In the genomic region with DNA sequence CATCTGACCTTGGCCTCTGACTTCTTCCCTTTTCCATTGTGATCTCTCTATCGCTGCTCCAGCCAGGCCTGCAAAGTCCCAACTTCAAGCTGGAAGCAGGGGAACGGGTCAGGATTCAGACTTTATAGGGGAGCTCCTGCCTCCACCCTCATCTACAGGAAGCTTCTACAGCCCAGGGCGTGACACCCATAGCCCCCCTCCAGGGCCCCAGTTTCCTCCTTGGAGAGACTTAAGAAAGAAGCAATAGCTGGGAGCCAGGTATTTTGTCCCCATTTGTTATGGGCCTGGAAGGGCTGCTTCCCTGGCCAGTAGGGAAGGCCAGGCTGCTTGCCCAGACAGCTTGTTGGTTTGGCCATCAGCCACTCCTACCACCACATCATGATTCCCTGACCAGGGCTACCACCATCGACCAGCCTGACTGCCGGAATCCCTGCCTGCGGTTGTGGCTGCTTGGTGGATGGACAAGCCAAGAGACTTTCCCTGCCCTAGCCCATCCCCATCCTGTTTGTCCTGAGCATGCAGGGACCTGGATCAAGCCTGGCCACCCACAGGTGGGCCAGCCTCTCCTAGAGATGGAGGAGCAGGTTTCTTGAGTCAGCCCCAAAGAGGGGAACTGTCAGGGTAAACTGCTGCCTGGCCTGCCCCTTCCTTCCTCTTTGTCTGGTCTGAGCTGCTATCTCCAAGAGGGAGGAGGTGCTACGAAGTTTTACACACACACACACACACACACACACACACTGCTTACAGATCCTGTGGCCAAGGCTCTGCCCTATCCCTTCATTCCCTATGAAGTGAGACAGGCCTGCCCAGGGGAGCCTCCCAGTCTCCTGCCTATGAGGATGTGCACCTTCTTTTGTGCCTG, we compare ENCODE assay signal across 8 mouse cellular contexts. TPM values are rescaled to one million over a fixed set of nuclear protein-coding genes. Genes with fewer than 3 reads are reported as not detected.
DNase-seq lines count a peak whose midpoint lies in the region; ATAC-seq and TF ChIP-seq lines count a peak whose summit lies in the region.

No protein-coding gene starts in this region.

- no peaks in the 10 kb centered on the region for H3K9me3 ChIP-seq in heart, embryonic 11.5 days (replicated peaks; ENCODE audit: control insufficient read depth, low read length)
- no peaks in the 10 kb centered on the region for H3K9me3 ChIP-seq in G1E (replicated peaks)
- no peaks in the 10 kb centered on the region for H3K9me3 ChIP-seq in embryonic facial prominence, embryonic 11.5 days (replicated peaks; ENCODE audit: control insufficient read depth, low read length)
- no peaks in the 10 kb centered on the region for H3K9me3 ChIP-seq in hindbrain, embryonic 16.5 days (ENCODE audit: control insufficient read depth, low read length)

- no peak for TF ChIP-seq CTCF in G1E (IDR thresholded peaks at IDR 0.05; ENCODE audit: low read depth, low read length)

- no peaks in the 10 kb centered on the region for H3K27me3 ChIP-seq in heart, embryonic 11.5 days (ENCODE audit: control insufficient read depth, insufficient read depth, low read length)
- no peaks in the 10 kb centered on the region for H3K27me3 ChIP-seq in G1E (ENCODE audit: insufficient read depth, low read length)
- H3K27me3 ChIP-seq in embryonic facial prominence, embryonic 11.5 days (ENCODE audit: control insufficient read depth, insufficient read depth, low read length): no peaks in the 10 kb centered on the region
- no peaks in the 10 kb centered on the region for H3K27me3 ChIP-seq in hindbrain, embryonic 16.5 days (replicated peaks; ENCODE audit: control insufficient read depth, insufficient read depth, low read length)

- 69% methylated on average over 7 of the region's 7 CpGs for WGBS in heart, embryonic 11.5 days (ENCODE audit: insufficient replicate concordance)
- 75% methylated on average over 7 of the region's 7 CpGs for WGBS in embryonic facial prominence, embryonic 11.5 days
- WGBS in hindbrain, embryonic 16.5 days: 76% methylated on average over 7 of the region's 7 CpGs

- intact Hi-C loops in heart, postnatal 25 days (cut with DNase I): loop anchor here (2.0 kb wide), 1 partner anchor 45 kb away; the partner anchor contains the start of gene Glyctk

- DNase-seq in heart, postnatal 25 days (ENCODE audit: low spot score): no peak
- peak; percentile 52 for DNase-seq in G1E (ENCODE audit: low spot score)
- DNase-seq in embryonic facial prominence, embryonic 11.5 days (ENCODE audit: low spot score): no peak
- no peak for DNase-seq in yolk sac, embryonic 10.5 days (ENCODE audit: low spot score)
- DNase-seq in layer of hippocampus, postnatal 25 days (ENCODE audit: extremely low spot score in 1 of 2, low spot score in 1 of 2): no peak

- H3K9ac ChIP-seq in heart, embryonic 11.5 days (ENCODE audit: low read depth, low read length): peak overlapping the region; percentile 54; the same call in 1 of the 2 replicates
- no peak overlapping the region; the same call in 1 of the 2 replicates for H3K9ac ChIP-seq in embryonic facial prominence, embryonic 11.5 days (replicated peaks; ENCODE audit: low read length)
- H3K9ac ChIP-seq in hindbrain, embryonic 16.5 days (ENCODE audit: low read depth, low read length): peak overlapping the region; percentile 79

- H3K4me1 ChIP-seq in heart, embryonic 11.5 days (ENCODE audit: control insufficient read depth, insufficient read depth, low read length): peaks cover 36% of the 10 kb centered on the region
- H3K4me1 ChIP-seq in G1E (ENCODE audit: insufficient read depth, low read depth, low read length): peaks cover 69% of the 10 kb centered on the region
- H3K4me1 ChIP-seq in embryonic facial prominence, embryonic 11.5 days (ENCODE audit: control insufficient read depth, insufficient read depth, low read length): peaks cover 5% of the 10 kb centered on the region
- H3K4me1 ChIP-seq in hindbrain, embryonic 16.5 days (ENCODE audit: control insufficient read depth, insufficient read depth, low read depth, low read length): peaks cover 27% of the 10 kb centered on the region

- no peak for ATAC-seq in heart, embryonic 11.5 days (replicated peaks; ENCODE audit: insufficient number of reproducible peaks, low FRiP score, low TSS enrichment)
- ATAC-seq in G1E (ENCODE audit: extremely low read depth, insufficient number of reproducible peaks, low FRiP score, poor library complexity, severe bottlenecking): no peak
- ATAC-seq in embryonic facial prominence, embryonic 11.5 days (replicated peaks; ENCODE audit: insufficient number of reproducible peaks, low FRiP score, low TSS enrichment, low read depth): no peak
- no peak for ATAC-seq in hindbrain, embryonic 16.5 days
- peak; percentile 38 for ATAC-seq in megakaryocyte progenitor cell, adult 5-6 weeks (replicated peaks; ENCODE audit: poor library complexity)

- peak overlapping the region; percentile 73 for H3K4me2 ChIP-seq in heart, embryonic 11.5 days
- peak overlapping the region; percentile 55; the same call in 1 of the 2 replicates for H3K4me2 ChIP-seq in embryonic facial prominence, embryonic 11.5 days (ENCODE audit: low read depth, low read length)
- peak overlapping the region; percentile 62 for H3K4me2 ChIP-seq in hindbrain, embryonic 16.5 days (ENCODE audit: low read length)

- H3K4me3 ChIP-seq in heart, embryonic 11.5 days (ENCODE audit: low read depth, low read length): peak overlapping the region; percentile 72
- peak overlapping the region; percentile 83; the same call in 1 of the 2 replicates for H3K4me3 ChIP-seq in G1E (ENCODE audit: low read depth, low read length)
- no peak overlapping the region; the same call in 1 of the 2 replicates for H3K4me3 ChIP-seq in embryonic facial prominence, embryonic 11.5 days (ENCODE audit: low read depth, low read length)
- peak overlapping the region; percentile 72 for H3K4me3 ChIP-seq in hindbrain, embryonic 16.5 days (ENCODE audit: low read length)

- 0 out of 2 replicates have a peak, but pooled peaks cover 3% of the 10 kb centered on the region for H3K36me3 ChIP-seq in heart, embryonic 11.5 days (ENCODE audit: control insufficient read depth, insufficient read depth, low read length)
- H3K36me3 ChIP-seq in G1E (replicated peaks): peaks cover 46% of the 10 kb centered on the region
- no peaks in the 10 kb centered on the region; the same call in 1 of the 2 replicates for H3K36me3 ChIP-seq in embryonic facial prominence, embryonic 11.5 days (replicated peaks; ENCODE audit: control insufficient read depth, insufficient read depth, low read depth, low read length)
- 0 out of 2 replicates have a peak, but pooled peaks cover 3% of the 10 kb centered on the region for H3K36me3 ChIP-seq in hindbrain, embryonic 16.5 days (ENCODE audit: control insufficient read depth, insufficient read depth, low read length)

- peak overlapping the region; percentile 57 for H3K27ac ChIP-seq in heart, embryonic 11.5 days (ENCODE audit: low read depth, low read length)
- H3K27ac ChIP-seq in embryonic facial prominence, embryonic 11.5 days (replicated peaks; ENCODE audit: low read depth, low read length): no peak overlapping the region
- H3K27ac ChIP-seq in hindbrain, embryonic 16.5 days (ENCODE audit: low read depth, low read length): 0 out of 2 replicates have a peak overlapping the region, but pooled peaks have one; percentile 2

RNA-seq across cellular contexts. Expression of gene Twf2, which starts 1.3 kb away (rescaled TPM):
- 55.6 and 62.2 TPM in 2 replicates for polyA plus RNA-seq in heart, embryonic 11.5 days (2014; fragmentation: Nextera tagmentation; extraction: Ambion mirVana)
- total RNA-seq in heart, postnatal 25 days (2021): 100 to 1,000 TPM; 160 to 189 TPM
- 13.7 and 17.5 TPM in 2 replicates for total RNA-seq in G1E (2014; fragmentation: Nextera tagmentation)
- 35.7 and 51.5 TPM in 2 replicates for total RNA-seq in G1E (2017)
- 32.3 and 38.6 TPM in 2 replicates for polyA plus RNA-seq in G1E (2012)
- 66.5 and 75.5 TPM in 2 replicates for polyA plus RNA-seq in embryonic facial prominence, embryonic 11.5 days (2014; fragmentation: Nextera tagmentation; extraction: Ambion mirVana)
- 49.9 and 50.3 TPM in 2 replicates for polyA plus RNA-seq in hindbrain, embryonic 16.5 days (2015; fragmentation: Nextera tagmentation; extraction: Ambion mirVana)
- 45.1 and 46.4 TPM in 2 replicates for total RNA-seq in megakaryocyte progenitor cell, adult 5-6 weeks (2015)
- total RNA-seq in megakaryocyte progenitor cell, adult 5-6 weeks (2017): 67.5 and 80.6 TPM in 2 replicates
- 10 to 100 TPM; 52.3 to 57.2 TPM for total RNA-seq in layer of hippocampus, postnatal 25 days (2021)

RNA-seq across cellular contexts. Expression of gene Ppm1m, which starts 4.7 kb away (rescaled TPM):
- polyA plus RNA-seq in heart, embryonic 11.5 days (2014; fragmentation: Nextera tagmentation; extraction: Ambion mirVana): 20.6 and 23.5 TPM in 2 replicates
- 10 to 100 TPM; 10.0 to 12.2 TPM for total RNA-seq in heart, postnatal 25 days (2021)
- total RNA-seq in G1E (2014; fragmentation: Nextera tagmentation) (6.7 and 9.4 TPM in 2 replicates), G1E (2017) (14.4 and 19.1 TPM in 2 replicates)
- 18.5 and 20.9 TPM in 2 replicates for polyA plus RNA-seq in G1E (2012)
- polyA plus RNA-seq in embryonic facial prominence, embryonic 11.5 days (2014; fragmentation: Nextera tagmentation; extraction: Ambion mirVana): 25.8 and 29.1 TPM in 2 replicates
- 20.9 TPM in 2 replicates for polyA plus RNA-seq in hindbrain, embryonic 16.5 days (2015; fragmentation: Nextera tagmentation; extraction: Ambion mirVana)
- 14.3 and 16.9 TPM in 2 replicates for total RNA-seq in megakaryocyte progenitor cell, adult 5-6 weeks (2015)
- total RNA-seq in megakaryocyte progenitor cell, adult 5-6 weeks (2017): 15.5 and 23.7 TPM in 2 replicates
- total RNA-seq in layer of hippocampus, postnatal 25 days (2021): 10 to 100 TPM; 15.6 to 16.6 TPM

RNA-seq across cellular contexts. Expression of gene Tlr9, which starts 18.2 kb away (rescaled TPM):
- polyA plus RNA-seq in heart, embryonic 11.5 days (2014; fragmentation: Nextera tagmentation; extraction: Ambion mirVana): not detected in 2 replicates
- under 1 TPM; 0.52 to 0.64 TPM for total RNA-seq in heart, postnatal 25 days (2021)
- total RNA-seq in G1E (2014; fragmentation: Nextera tagmentation) (not detected in 2 replicates), G1E (2017) (0.06 and 0.27 TPM in 2 replicates)
- polyA plus RNA-seq in G1E (2012): not detected in 2 replicates
- polyA plus RNA-seq in embryonic facial prominence, embryonic 11.5 days (2014; fragmentation: Nextera tagmentation; extraction: Ambion mirVana): not detected in 2 replicates
- polyA plus RNA-seq in hindbrain, embryonic 16.5 days (2015; fragmentation: Nextera tagmentation; extraction: Ambion mirVana): 0.04 and 0.09 TPM in 2 replicates
- total RNA-seq in megakaryocyte progenitor cell, adult 5-6 weeks (2015): 2.2 and 4.5 TPM in 2 replicates
- total RNA-seq in megakaryocyte progenitor cell, adult 5-6 weeks (2017): 0.37 and 0.46 TPM in 2 replicates
- 1 to 10 TPM; 1.2 to 1.5 TPM for total RNA-seq in layer of hippocampus, postnatal 25 days (2021)

RNA-seq across cellular contexts. Expression of gene Wdr82, which starts 33.5 kb away (rescaled TPM):
- polyA plus RNA-seq in heart, embryonic 11.5 days (2014; fragmentation: Nextera tagmentation; extraction: Ambion mirVana): 22.7 and 24.4 TPM in 2 replicates
- total RNA-seq in heart, postnatal 25 days (2021): 10 to 100 TPM; 42.6 to 45.8 TPM
- total RNA-seq in G1E (2014; fragmentation: Nextera tagmentation) (103 and 116 TPM in 2 replicates), G1E (2017) (92.0 and 95.4 TPM in 2 replicates)
- polyA plus RNA-seq in G1E (2012): 15.1 and 20.0 TPM in 2 replicates
- 32.9 and 33.0 TPM in 2 replicates for polyA plus RNA-seq in embryonic facial prominence, embryonic 11.5 days (2014; fragmentation: Nextera tagmentation; extraction: Ambion mirVana)
- 26.7 and 30.6 TPM in 2 replicates for polyA plus RNA-seq in hindbrain, embryonic 16.5 days (2015; fragmentation: Nextera tagmentation; extraction: Ambion mirVana)
- 58.1 and 58.5 TPM in 2 replicates for total RNA-seq in megakaryocyte progenitor cell, adult 5-6 weeks (2015)
- 63.6 and 72.5 TPM in 2 replicates for total RNA-seq in megakaryocyte progenitor cell, adult 5-6 weeks (2017)
- 100 to 1,000 TPM; 132 to 141 TPM for total RNA-seq in layer of hippocampus, postnatal 25 days (2021)

RNA-seq across cellular contexts. Expression of gene Alas1, which starts 44.2 kb away (rescaled TPM):
- 121 and 128 TPM in 2 replicates for polyA plus RNA-seq in heart, embryonic 11.5 days (2014; fragmentation: Nextera tagmentation; extraction: Ambion mirVana)
- total RNA-seq in heart, postnatal 25 days (2021): 100 to 1,000 TPM; 571 to 593 TPM
- total RNA-seq in G1E (2014; fragmentation: Nextera tagmentation) (59.1 and 67.8 TPM in 2 replicates), G1E (2017) (41.7 and 44.2 TPM in 2 replicates)
- polyA plus RNA-seq in G1E (2012): 8.5 and 10.3 TPM in 2 replicates
- 95.1 and 97.4 TPM in 2 replicates for polyA plus RNA-seq in embryonic facial prominence, embryonic 11.5 days (2014; fragmentation: Nextera tagmentation; extraction: Ambion mirVana)
- polyA plus RNA-seq in hindbrain, embryonic 16.5 days (2015; fragmentation: Nextera tagmentation; extraction: Ambion mirVana): 105 and 112 TPM in 2 replicates
- 559 and 576 TPM in 2 replicates for total RNA-seq in megakaryocyte progenitor cell, adult 5-6 weeks (2015)
- total RNA-seq in megakaryocyte progenitor cell, adult 5-6 weeks (2017): 961 and 988 TPM in 2 replicates
- total RNA-seq in layer of hippocampus, postnatal 25 days (2021): 100 to 1,000 TPM; 147 to 151 TPM
